Mouse (Mus musculus): ENCODE results near the gene Sprr1a.

GRCm38 (mm10) chr3:92458620-92459019 lies 27.1 kb downstream of the Sprr1a start, which contains the start of gene Sprr3:
- TF ChIP-seq TAL1 (conservative IDR thresholded peaks at IDR 0.05; ENCODE audit: low read depth, low read length), result no peak
- TF ChIP-seq CTCF (IDR thresholded peaks at IDR 0.05; ENCODE audit: low read depth, low read length), result no peak
- TF ChIP-seq POLR2AphosphoS5 (IDR thresholded peaks at IDR 0.05; ENCODE audit: insufficient replicate concordance, low read depth, low read length), result no peak
